Mouse (Mus musculus): Measurements from ENCODE around the gene Gm6176. TPM values are rescaled to one million over a fixed set of nuclear protein-coding genes. Genes with fewer than 3 reads are reported as not detected.
"Not testable (repeated sequence)": the region's sequence is repeated elsewhere in the genome, so short reads cannot be mapped to it uniquely, and the experiment has no call there.

Gene Gm6176
- polyA plus RNA-seq (2015; fragmentation: Nextera tagmentation; extraction: Ambion mirVana): not detected in 2 replicates

DNA sequence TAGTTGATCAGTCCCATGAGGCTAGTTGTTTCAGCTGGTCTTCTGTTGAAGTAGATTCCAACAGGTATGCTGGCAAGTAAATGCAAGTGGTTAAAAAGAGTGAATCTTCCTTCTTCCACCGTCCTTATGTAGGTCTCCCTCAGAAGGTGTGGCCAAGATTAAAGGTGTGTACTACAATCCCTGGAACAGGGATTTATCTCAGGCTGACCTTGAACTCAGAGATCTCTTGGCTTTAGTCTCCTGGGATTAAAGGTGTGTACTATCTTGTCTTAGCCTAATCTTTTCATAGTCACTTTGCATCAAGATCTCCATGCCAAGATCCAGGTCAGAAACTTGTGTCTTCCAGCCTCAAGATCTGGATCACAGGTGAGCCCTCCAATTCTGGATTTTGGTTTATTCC is at the start of gene Gm6176:
Gm6176 (minus strand) TSS at position 101 of the 400 bp plus-strand sequence.
- not testable (repeated sequence) for H3K4me1 ChIP-seq (ENCODE audit: control insufficient read depth, insufficient read depth, low read length); H3K9ac ChIP-seq (ENCODE audit: low read length); ATAC-seq (ENCODE audit: insufficient read depth, low FRiP score); H3K4me3 ChIP-seq (replicated peaks; ENCODE audit: low read length); H3K27ac ChIP-seq (ENCODE audit: low read length); H3K27me3 ChIP-seq (ENCODE audit: control insufficient read depth, insufficient read depth, low read length); H3K36me3 ChIP-seq (ENCODE audit: control insufficient read depth, insufficient read depth, low read length); H3K4me2 ChIP-seq (ENCODE audit: low read depth, low read length); H3K9me3 ChIP-seq (replicated peaks; ENCODE audit: control insufficient read depth, low read length)
- no CpG with 5 or more reads among the region's 1 CpGs for WGBS

DNA sequence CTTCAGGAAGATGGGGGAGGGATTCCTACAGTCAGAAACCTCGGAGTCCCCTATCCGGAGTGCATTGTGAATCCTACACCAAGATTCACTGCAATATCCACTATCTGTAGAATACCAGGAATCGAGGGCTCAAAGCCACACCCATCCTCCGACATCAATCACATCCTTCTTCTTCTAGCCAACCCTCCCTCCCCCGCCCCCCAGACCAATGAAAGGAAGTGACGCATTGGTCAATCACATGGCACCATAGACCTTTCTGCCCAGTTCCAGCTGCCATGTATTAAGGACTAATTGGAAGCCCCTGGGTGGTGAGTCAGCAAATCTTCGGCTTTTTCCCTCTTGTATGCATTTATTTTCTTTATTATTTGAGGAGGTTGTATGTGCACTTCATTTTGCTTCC is 12.7 kb upstream of the Gm6176 start, which contains the start of gene Vmn1r139:
Vmn1r139 (plus strand) TSS at position 301 of the 400 bp plus-strand sequence.
- not testable (repeated sequence) for H3K9me3 ChIP-seq (replicated peaks; ENCODE audit: control insufficient read depth, low read length); H3K27me3 ChIP-seq (ENCODE audit: control insufficient read depth, insufficient read depth, low read length); H3K4me3 ChIP-seq (replicated peaks; ENCODE audit: low read length); H3K27ac ChIP-seq (ENCODE audit: low read length); H3K9ac ChIP-seq (ENCODE audit: low read length); H3K4me2 ChIP-seq (ENCODE audit: low read depth, low read length); H3K36me3 ChIP-seq (ENCODE audit: control insufficient read depth, insufficient read depth, low read length); H3K4me1 ChIP-seq (ENCODE audit: control insufficient read depth, insufficient read depth, low read length); ATAC-seq (ENCODE audit: insufficient read depth, low FRiP score)
- WGBS: no CpG with 5 or more reads among the region's 7 CpGs

DNA sequence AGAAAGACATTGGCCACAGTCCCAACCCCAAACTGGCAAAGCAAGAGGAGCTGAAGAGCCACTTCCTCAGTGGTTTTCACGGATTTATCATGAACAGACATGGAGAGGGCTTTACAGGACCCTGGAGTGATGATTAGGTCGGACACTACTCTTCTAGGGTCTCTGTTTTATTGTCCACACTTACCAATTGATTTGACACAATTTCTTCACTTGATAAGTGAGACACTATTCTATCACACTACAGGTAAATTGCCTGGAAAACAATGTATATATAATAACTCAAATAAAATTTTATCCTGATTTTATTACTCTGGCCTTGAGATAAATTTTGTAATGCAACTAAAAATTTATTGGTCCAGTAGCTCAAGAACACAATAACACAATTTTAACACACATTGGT is 27.3 kb downstream of the Gm6176 start, which contains the start of gene Vmn1r138:
Vmn1r138 (minus strand) TSS at position 101 of the 400 bp plus-strand sequence.
- not testable (repeated sequence) for H3K27ac ChIP-seq (ENCODE audit: low read length); H3K9ac ChIP-seq (ENCODE audit: low read length); H3K9me3 ChIP-seq (replicated peaks; ENCODE audit: control insufficient read depth, low read length); ATAC-seq (ENCODE audit: insufficient read depth, low FRiP score); H3K36me3 ChIP-seq (ENCODE audit: control insufficient read depth, insufficient read depth, low read length); H3K4me1 ChIP-seq (ENCODE audit: control insufficient read depth, insufficient read depth, low read length); H3K4me2 ChIP-seq (ENCODE audit: low read depth, low read length); H3K4me3 ChIP-seq (replicated peaks; ENCODE audit: low read length); H3K27me3 ChIP-seq (ENCODE audit: control insufficient read depth, insufficient read depth, low read length)
- WGBS: no CpG with 5 or more reads among the region's 2 CpGs

Other genes starting within 250 kb of the Gm6176 start
- not detected in 2 replicates for gene Vmn1r135, start 224.0 kb downstream of the Gm6176 start, polyA plus RNA-seq (2015; fragmentation: Nextera tagmentation; extraction: Ambion mirVana)
- gene Gm5725, start 212.0 kb downstream of the Gm6176 start, polyA plus RNA-seq (2015; fragmentation: Nextera tagmentation; extraction: Ambion mirVana): not detected in 2 replicates
- not detected in 2 replicates for gene Gm5891, start 135.0 kb downstream of the Gm6176 start, polyA plus RNA-seq (2015; fragmentation: Nextera tagmentation; extraction: Ambion mirVana)
- gene Vmn1r137, start 61.7 kb downstream of the Gm6176 start, polyA plus RNA-seq (2015; fragmentation: Nextera tagmentation; extraction: Ambion mirVana): not detected in 2 replicates
- not detected in 2 replicates for gene Vmn1r138, start 27.4 kb downstream of the Gm6176 start, polyA plus RNA-seq (2015; fragmentation: Nextera tagmentation; extraction: Ambion mirVana)
- not detected in 2 replicates for gene Vmn1r139, start 12.8 kb upstream of the Gm6176 start, polyA plus RNA-seq (2015; fragmentation: Nextera tagmentation; extraction: Ambion mirVana)
- not detected in 2 replicates for gene Gm16451, start 61.9 kb upstream of the Gm6176 start, polyA plus RNA-seq (2015; fragmentation: Nextera tagmentation; extraction: Ambion mirVana)
- gene Gm10666, start 78.4 kb upstream of the Gm6176 start, polyA plus RNA-seq (2015; fragmentation: Nextera tagmentation; extraction: Ambion mirVana): not detected in 2 replicates
- not detected in 2 replicates for gene Vmn1r142, start 107.7 kb upstream of the Gm6176 start, polyA plus RNA-seq (2015; fragmentation: Nextera tagmentation; extraction: Ambion mirVana)
- gene Vmn1r143, start 133.1 kb upstream of the Gm6176 start, polyA plus RNA-seq (2015; fragmentation: Nextera tagmentation; extraction: Ambion mirVana): not detected in 2 replicates
- not detected in 2 replicates for gene Gm8653, start 145.0 kb upstream of the Gm6176 start, polyA plus RNA-seq (2015; fragmentation: Nextera tagmentation; extraction: Ambion mirVana)
- gene Gm8453, start 173.2 kb upstream of the Gm6176 start, polyA plus RNA-seq (2015; fragmentation: Nextera tagmentation; extraction: Ambion mirVana): not detected in 2 replicates

All from stomach, embryonic 16.5 days (tissue).